Mouse (Mus musculus) embryonic fibroblast, embryonic 13.5 days (primary cell): ENCODE measurements at regions not wholly inside any gene's neighbourhood (a gene's known extent, or its start where the extent isn't known, plus 50 kb on each side); places are given as distances from the start of the nearest gene placed in this dataset.

Experiments used
- CTCF ChIP-seq: IDR thresholded peaks from 2 replicates; pipeline ENCODE4 v1.5.1; 2011; ENCODE audit warnings: mild to moderate bottlenecking, control low read depth, low read length, moderate library complexity, borderline replicate concordance; ENCODE audit not compliant: insufficient read depth
- POLR2A ChIP-seq: IDR thresholded peaks from 2 replicates; pipeline ENCODE4 v1.6.1; 2011; ENCODE audit warnings: low read depth, mild to moderate bottlenecking, control low read depth, low read length, moderate library complexity

DNA sequence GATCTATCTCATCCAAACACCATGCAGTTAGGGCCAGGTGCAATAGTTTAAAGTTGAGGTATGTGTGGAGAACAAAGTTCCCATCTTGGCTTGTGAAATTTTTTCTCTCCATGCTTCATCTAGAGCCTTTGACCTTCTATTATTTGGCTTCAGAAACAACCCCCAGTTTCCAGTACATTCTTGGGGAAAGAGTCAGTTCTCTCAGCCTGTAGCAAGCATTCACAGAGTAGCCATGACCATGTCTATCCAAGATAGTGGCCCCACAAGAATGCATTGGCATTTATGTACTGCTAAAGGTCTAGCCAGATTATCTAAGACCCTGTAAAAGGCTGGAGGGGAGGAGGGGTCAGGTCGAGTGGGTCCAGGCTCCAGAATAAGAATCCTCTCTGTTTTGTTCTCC, 229.8 kb downstream of the En1 start:
- TF ChIP-seq CTCF, result no peak
- TF ChIP-seq POLR2A, result no peak
